Mouse (Mus musculus): ENCODE data around the gene Efs.

GRCm38 (mm10) chr14:54925349-54926342 lies at the start of gene Efs:
- no peak for TF ChIP-seq POLR2A (IDR thresholded peaks at IDR 0.05; ENCODE audit: borderline replicate concordance, control insufficient read depth, low read depth, low read length)
- TF ChIP-seq CTCF (IDR thresholded peaks at IDR 0.05; ENCODE audit: control insufficient read depth, insufficient read depth, low read length): no peak
